Mouse (Mus musculus): ENCODE results near the gene Vgll4.

DNA sequence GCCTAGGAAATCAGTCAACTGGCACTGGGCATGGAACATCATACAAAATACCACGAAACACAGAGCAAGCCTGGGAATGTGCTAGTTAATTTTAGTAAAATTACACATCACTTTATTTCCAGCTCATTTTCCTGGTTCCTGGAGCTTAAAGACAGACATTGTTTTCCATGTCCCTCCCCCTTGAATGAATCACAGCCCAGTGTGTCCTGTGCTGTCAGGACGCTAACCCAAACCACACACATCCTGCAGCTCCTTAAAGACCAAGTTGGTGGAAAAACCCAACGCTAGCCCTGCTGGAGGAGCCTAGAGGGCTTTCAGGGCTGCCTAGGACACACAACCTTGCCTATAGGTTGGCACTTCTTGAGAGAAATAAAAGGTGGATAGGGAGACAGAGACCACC, 103.7 kb downstream of the Vgll4 start:
- TF ChIP-seq CTCF (IDR thresholded peaks at IDR 0.05; ENCODE audit: low read depth, low read length), result no peak
- TF ChIP-seq POLR2A (IDR thresholded peaks at IDR 0.05; ENCODE audit: extremely low read depth, insufficient read depth, low read length), result no peak

Data from liver, adult 2 months (tissue).